Mouse (Mus musculus) neural tube, embryonic 13.5 days (tissue): Measurements from ENCODE around the gene Hspg2. TPM values are rescaled to one million over a fixed set of nuclear protein-coding genes. Genes with fewer than 3 reads are reported as not detected.
A peak's percentile ranks its signal among the peaks of the same experiment; 100 is the strongest.

Experiments used
- ATAC-seq: fragments of 200-750 bp; cut with Nextera tagmentation; 2 replicates; pipeline ENCODE4 v1.8.0; 2017; ENCODE audit warnings: low read depth, mild to moderate bottlenecking, moderate TSS enrichment, moderate library complexity
- H3K27ac ChIP-seq: fragments of 300-500 bp; sonication (generic); replicated peaks from 2 replicates; pipeline ENCODE4 v1.5.1; 2015; ENCODE audit warnings: moderate library complexity, mild to moderate bottlenecking, inconsistent platforms
- H3K27me3 ChIP-seq: fragments of 300-500 bp; sonication (generic); 2 replicates; pipeline ENCODE4 v1.6.1; 2015; ENCODE audit warnings: mild to moderate bottlenecking, inconsistent platforms
- H3K36me3 ChIP-seq: fragments of 300-500 bp; sonication (generic); 2 replicates; pipeline ENCODE4 v1.6.1; 2015; ENCODE audit warnings: mild to moderate bottlenecking, inconsistent platforms
- H3K4me1 ChIP-seq: fragments of 300-500 bp; sonication (generic); replicated peaks from 2 replicates; pipeline ENCODE4 v1.6.1; 2015; ENCODE audit warnings: inconsistent platforms
- H3K4me2 ChIP-seq: fragments of 300-500 bp; sonication (generic); 2 replicates; pipeline ENCODE4 v1.6.1; 2015; ENCODE audit warnings: inconsistent platforms, mild to moderate bottlenecking, moderate library complexity
- H3K4me3 ChIP-seq: fragments of 300-500 bp; sonication (generic); 2 replicates; pipeline ENCODE4 v1.5.1; 2015; ENCODE audit warnings: mild to moderate bottlenecking, inconsistent platforms
- H3K9ac ChIP-seq: fragments of 300-500 bp; sonication (generic); 2 replicates; pipeline ENCODE4 v1.6.1; 2015; ENCODE audit warnings: moderate library complexity, mild to moderate bottlenecking, inconsistent platforms
- H3K9me3 ChIP-seq: fragments of 300-500 bp; sonication (generic); 2 replicates; pipeline ENCODE4 v1.6.1; 2016; ENCODE audit warnings: inconsistent platforms
- WGBS: fragments of 180-500 bp; shearing (Covaris S2); methylation state at CpG from one replicate; pipeline ENCODE4 v1.1.7; 2015; 5-methylcytosine and 5-hydroxymethylcytosine counted together
- polyA plus RNA-seq: library from polyadenylated mRNA; unstranded; fragments of >200 nt; fragmentation: Nextera tagmentation; extraction: Ambion mirVana; gene quantifications from 2 replicates; pipeline ENCODE4 v1.2.1, GENCODE M21; 2015

Gene Hspg2
- polyA plus RNA-seq, 1 experiment from 2014 or later = 8.6 TPM

GRCm38 (mm10) chr4:137485258-137485960 is 16.8 kb downstream of the Hspg2 start:
- Histone ChIP-seq H3K4me3 (no peak overlapping the region), H3K9ac (peak overlapping the region; percentile 49; the same call in 1 of the 2 replicates), H3K27me3 (peaks cover 5% of the 10 kb centered on the region; the same call in 1 of the 2 replicates), H3K36me3 (no peaks in the 10 kb centered on the region), H3K4me1 (peaks cover 81% of the 10 kb centered on the region), H3K9me3 (no peaks in the 10 kb centered on the region), H3K27ac (peak overlapping the region; percentile 46), H3K4me2 (no peak overlapping the region)
- WGBS = 25% methylated on average over 14 of the region's 14 CpGs
- no peak for ATAC-seq

DNA sequence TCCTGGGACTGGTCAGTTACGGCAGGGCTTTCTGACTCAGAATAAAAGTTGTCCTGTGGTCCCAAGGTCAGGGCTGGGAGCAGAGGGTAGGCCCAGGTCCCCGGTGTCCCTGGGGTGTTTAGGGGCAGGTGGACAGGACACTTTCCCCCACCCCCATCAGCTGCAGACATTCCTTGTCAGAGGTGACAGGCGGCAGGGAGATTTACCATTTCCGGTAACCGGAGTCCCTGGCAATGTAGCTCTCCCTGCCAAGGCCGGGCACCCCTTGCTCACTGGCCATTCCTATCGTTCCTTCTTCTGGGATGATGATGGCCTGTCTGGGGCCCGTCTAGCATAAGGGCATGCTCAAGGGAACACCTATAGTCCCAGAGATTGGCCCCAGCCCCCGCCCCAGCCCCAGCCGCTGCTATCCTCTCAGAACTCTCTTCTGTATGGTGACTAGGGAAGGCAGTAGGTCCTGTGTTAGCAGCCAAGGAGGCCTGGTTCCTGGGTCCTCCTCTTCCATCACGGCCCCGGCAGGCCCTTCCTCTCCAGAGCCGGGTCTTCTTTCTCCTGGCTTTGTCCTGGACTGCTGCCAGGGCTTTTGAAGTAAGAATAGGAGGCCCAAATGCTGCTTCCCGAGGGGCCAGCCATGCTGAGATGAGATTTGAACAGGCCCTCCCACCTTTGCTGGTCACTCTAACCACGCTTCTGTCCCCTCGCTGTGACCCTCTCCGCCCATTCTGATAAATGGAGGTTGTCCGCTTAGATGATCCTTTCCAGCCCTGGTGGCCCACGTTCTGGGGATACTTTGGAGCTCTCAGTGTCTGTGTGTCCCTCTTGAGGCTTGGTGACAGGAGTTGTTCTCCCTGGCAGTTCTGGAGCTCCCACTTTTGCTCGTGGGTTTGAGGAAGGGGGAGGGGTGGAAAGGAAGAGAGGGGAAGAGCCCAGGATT is 17.8 kb downstream of the Hspg2 start:
- Histone ChIP-seq H3K9ac (peak overlapping the region; percentile 49), H3K27me3 (no peaks in the 10 kb centered on the region; the same call in 1 of the 2 replicates), H3K4me2 (0 out of 2 replicates have a peak overlapping the region, but pooled peaks have one; percentile 14), H3K9me3 (no peaks in the 10 kb centered on the region), H3K4me3 (no peak overlapping the region), H3K27ac (peak overlapping the region; percentile 69), H3K36me3 (no peaks in the 10 kb centered on the region), H3K4me1 (peaks cover 72% of the 10 kb centered on the region)
- 32% methylated on average over 20 of the region's 20 CpGs for WGBS
- ATAC-seq = no peak

- Histone ChIP-seq H3K4me1 (peaks cover 61% of the 10 kb centered on the region), H3K4me2 (no peak overlapping the region), H3K4me3 (no peak overlapping the region), H3K27me3 (no peaks in the 10 kb centered on the region; the same call in 1 of the 2 replicates), H3K27ac (peak overlapping the region; percentile 69), H3K9me3 (no peaks in the 10 kb centered on the region), H3K9ac (0 out of 2 replicates have a peak overlapping the region, but pooled peaks have one; percentile 8), H3K36me3 (no peaks in the 10 kb centered on the region)
- WGBS = 48% methylated on average over 10 of the region's 10 CpGs
- peak; percentile 33; the same call in 1 of the 2 replicates for ATAC-seq
These were observed 18.9 kb downstream of the Hspg2 start for GRCm38 (mm10) chr4:137487286-137488000.

GRCm38 (mm10) chr4:137488038-137488437 is 19.5 kb downstream of the Hspg2 start:
- Histone ChIP-seq H3K4me3 (no peak overlapping the region), H3K36me3 (no peaks in the 10 kb centered on the region), H3K9ac (0 out of 2 replicates have a peak overlapping the region, but pooled peaks have one; percentile 8), H3K27ac (peak overlapping the region; percentile 69), H3K27me3 (no peaks in the 10 kb centered on the region), H3K4me1 (peaks cover 59% of the 10 kb centered on the region), H3K4me2 (no peak overlapping the region), H3K9me3 (no peaks in the 10 kb centered on the region)
- ATAC-seq = no peak
- whole genome bisulfite sequencing = 37% methylated on average over 11 of the region's 11 CpGs

GRCm38 (mm10) chr4:137488571-137489303 is 20.2 kb downstream of the Hspg2 start:
- H3K4me2 ChIP-seq = no peak overlapping the region
- peak overlapping the region; percentile 69 for H3K27ac ChIP-seq
- no peaks in the 10 kb centered on the region for H3K27me3 ChIP-seq
- peaks cover 59% of the 10 kb centered on the region for H3K4me1 ChIP-seq
- H3K36me3 ChIP-seq = no peaks in the 10 kb centered on the region
- 15% methylated on average over 12 of the region's 12 CpGs for WGBS
- no peaks in the 10 kb centered on the region for H3K9me3 ChIP-seq
- no peak overlapping the region for H3K4me3 ChIP-seq
- peak overlapping the region; percentile 50 for H3K9ac ChIP-seq
- peak; percentile 57; the same call in 1 of the 2 replicates for ATAC-seq

- H3K4me1 ChIP-seq = peaks cover 56% of the 10 kb centered on the region
- H3K36me3 ChIP-seq = no peaks in the 10 kb centered on the region
- H3K9me3 ChIP-seq = no peaks in the 10 kb centered on the region
- no peaks in the 10 kb centered on the region for H3K27me3 ChIP-seq
- no peak overlapping the region for H3K4me2 ChIP-seq
- peak overlapping the region; percentile 69 for H3K27ac ChIP-seq
- H3K4me3 ChIP-seq = no peak overlapping the region
- peak overlapping the region; percentile 50; the same call in 1 of the 2 replicates for H3K9ac ChIP-seq
- 64% methylated on average over 8 of the region's 8 CpGs for WGBS
- ATAC-seq = no peak
These were observed 21.4 kb downstream of the Hspg2 start for GRCm38 (mm10) chr4:137489996-137490395.

DNA sequence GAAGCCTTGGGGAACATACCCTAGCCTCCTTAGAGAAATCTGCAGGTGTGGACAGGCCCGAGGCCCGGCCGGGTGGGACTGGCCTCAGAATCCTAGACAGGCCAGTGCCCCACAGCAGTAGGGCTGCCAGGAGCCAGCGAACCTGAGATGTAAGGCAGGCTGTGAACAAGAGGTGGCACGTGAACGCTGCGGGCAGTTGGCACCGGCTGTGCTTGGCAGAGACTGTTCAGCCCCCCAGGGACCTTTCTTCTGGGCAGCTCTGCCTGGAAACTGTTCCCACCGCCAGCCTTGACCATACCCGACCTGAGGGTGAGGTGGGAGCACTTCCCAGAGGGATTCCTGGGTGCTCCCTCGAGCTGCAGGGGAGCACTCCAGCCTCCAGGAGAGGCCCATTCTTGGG is 24.0 kb downstream of the Hspg2 start:
- 80% methylated on average over 11 of the region's 11 CpGs for WGBS
- Histone ChIP-seq H3K9ac (no peak overlapping the region), H3K4me2 (no peak overlapping the region), H3K9me3 (no peaks in the 10 kb centered on the region), H3K27ac (no peak overlapping the region), H3K4me1 (peaks cover 43% of the 10 kb centered on the region), H3K36me3 (no peaks in the 10 kb centered on the region), H3K27me3 (no peaks in the 10 kb centered on the region), H3K4me3 (no peak overlapping the region)
- ATAC-seq = no peak

GRCm38 (mm10) chr4:137493187-137493586 is 24.6 kb downstream of the Hspg2 start:
- no peak overlapping the region for H3K4me3 ChIP-seq
- WGBS = 92% methylated on average over 4 of the region's 4 CpGs
- peaks cover 43% of the 10 kb centered on the region for H3K4me1 ChIP-seq
- no peak overlapping the region for H3K27ac ChIP-seq
- no peak overlapping the region for H3K4me2 ChIP-seq
- ATAC-seq = no peak
- no peaks in the 10 kb centered on the region for H3K36me3 ChIP-seq
- H3K9ac ChIP-seq = no peak overlapping the region
- H3K9me3 ChIP-seq = no peaks in the 10 kb centered on the region
- no peaks in the 10 kb centered on the region for H3K27me3 ChIP-seq

DNA sequence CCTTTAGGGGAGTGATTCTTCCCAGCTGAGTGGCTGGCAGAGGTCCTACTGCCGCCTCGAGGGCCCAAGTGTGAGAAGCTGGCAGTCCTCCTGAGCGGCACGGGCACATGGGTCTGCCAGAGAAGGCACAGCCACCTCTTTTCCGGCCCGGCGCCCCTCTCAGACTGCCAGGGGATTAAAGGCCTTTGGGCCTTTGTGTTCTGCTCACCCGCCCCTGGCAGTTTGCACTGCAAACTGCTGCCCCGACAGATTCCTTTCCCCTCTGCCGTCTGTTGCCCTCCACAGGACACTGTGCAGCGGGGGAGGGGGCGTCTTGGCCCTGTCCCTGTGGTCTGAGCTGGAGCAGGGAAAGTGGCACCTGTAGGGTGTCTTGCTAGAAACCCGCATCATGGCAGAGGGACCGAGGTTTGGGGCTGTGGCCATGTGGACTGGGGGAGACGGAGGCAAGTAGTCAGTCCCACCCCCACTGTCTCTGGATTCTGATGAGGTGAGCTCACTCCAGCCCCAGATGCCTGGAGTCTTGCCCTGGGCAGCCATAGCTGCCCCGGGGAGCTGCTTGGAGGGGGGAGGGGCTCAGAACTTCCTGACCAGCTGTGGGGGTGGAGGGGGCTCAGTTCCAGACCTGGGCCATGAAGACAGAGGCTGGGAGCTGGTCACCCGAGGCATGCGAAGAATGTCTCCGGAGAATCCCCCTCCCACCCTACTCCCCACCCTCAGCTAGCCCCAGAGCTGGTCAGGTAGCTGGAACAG is 26.4 kb downstream of the Hspg2 start:
- Histone ChIP-seq H3K9ac (no peak overlapping the region), H3K27ac (peak overlapping the region; percentile 64), H3K36me3 (no peaks in the 10 kb centered on the region), H3K4me1 (peaks cover 38% of the 10 kb centered on the region), H3K4me3 (no peak overlapping the region), H3K9me3 (no peaks in the 10 kb centered on the region), H3K4me2 (no peak overlapping the region), H3K27me3 (no peaks in the 10 kb centered on the region)
- 10% methylated on average over 19 of the region's 19 CpGs for WGBS
- ATAC-seq = peak; percentile 55; the same call in 1 of the 2 replicates

DNA sequence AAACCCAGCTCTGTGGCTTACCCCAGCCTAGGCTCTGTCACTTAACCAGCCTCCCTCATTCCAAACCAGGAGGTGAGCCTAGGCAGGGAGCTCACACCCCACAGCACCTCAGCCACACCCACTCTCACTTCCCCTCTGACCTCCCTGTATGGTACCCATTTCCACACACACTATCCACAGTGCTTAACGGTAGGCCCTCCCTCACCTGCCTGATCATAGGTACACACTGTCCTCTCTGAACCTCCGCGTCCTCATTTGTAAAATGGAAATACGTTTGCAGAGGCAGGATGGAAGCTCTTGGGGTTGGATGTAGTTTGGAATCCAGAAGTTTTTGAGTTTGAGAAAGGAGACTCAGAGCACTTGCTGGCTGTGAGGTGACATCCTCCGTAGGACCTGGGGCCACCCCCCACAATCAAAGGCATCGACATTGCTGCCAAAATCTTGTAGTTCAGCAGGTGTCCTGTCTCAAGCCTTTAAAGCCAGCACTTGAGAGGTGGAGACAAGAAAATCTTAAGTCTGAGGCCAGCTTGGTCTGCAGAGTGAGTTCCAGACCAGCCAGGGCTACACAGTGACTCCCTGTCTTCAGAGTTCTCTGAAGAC is 27.0 kb downstream of the Hspg2 start:
- H3K4me2 ChIP-seq = no peak overlapping the region
- H3K36me3 ChIP-seq = no peaks in the 10 kb centered on the region
- no peak overlapping the region for H3K9ac ChIP-seq
- H3K4me1 ChIP-seq = peaks cover 38% of the 10 kb centered on the region
- no peaks in the 10 kb centered on the region for H3K27me3 ChIP-seq
- no peak for ATAC-seq
- WGBS = 65% methylated on average over 6 of the region's 6 CpGs
- H3K4me3 ChIP-seq = no peak overlapping the region
- H3K27ac ChIP-seq = peak overlapping the region; percentile 64; the same call in 1 of the 2 replicates
- H3K9me3 ChIP-seq = no peaks in the 10 kb centered on the region
